Mouse (Mus musculus) cerebellum, adult 2 months (tissue): ENCODE measurements around the gene Smarcc2.

Experiments used
- CTCF ChIP-seq: fragments of 200-500 bp; IDR thresholded peaks from 2 replicates; pipeline ENCODE4 v1.5.1; 2011; ENCODE audit warnings: low read depth, mild to moderate bottlenecking, control low read depth, low read length, moderate library complexity, borderline replicate concordance; ENCODE audit not compliant: insufficient read depth
- POLR2A ChIP-seq: fragments of 200-500 bp; IDR thresholded peaks from 2 replicates; pipeline ENCODE4 v1.6.1; 2011; ENCODE audit warnings: low read length, control low read depth, borderline replicate concordance; ENCODE audit not compliant: insufficient read depth

DNA sequence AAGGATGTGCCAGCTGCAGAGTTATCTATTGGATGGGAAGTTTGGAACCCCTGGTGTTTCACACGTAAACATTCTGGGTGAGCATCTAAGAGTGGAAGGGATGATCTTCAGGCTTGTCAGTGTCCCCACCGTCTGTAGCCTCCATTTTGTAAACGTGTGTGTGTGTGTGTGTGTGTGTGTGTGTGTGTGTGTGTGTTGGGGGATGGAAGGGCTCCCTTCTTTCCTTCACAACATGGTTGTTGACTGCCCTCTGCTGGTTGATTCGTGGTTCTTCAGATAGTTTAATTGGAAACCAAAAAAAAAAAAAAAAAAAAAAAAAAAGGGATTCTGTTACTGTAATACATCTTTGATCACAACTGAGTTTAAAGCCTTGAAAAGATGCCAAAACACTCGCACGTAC, 3.8 kb upstream of the Smarcc2 start:
- TF ChIP-seq CTCF (peak; percentile 62), POLR2A (no peak)
